Mouse (Mus musculus): ENCODE measurements around the gene Gusb.

GRCm38 (mm10) chr5:130033869-130034268 is 31.0 kb upstream of the Gusb start:
- TF ChIP-seq MYOG (IDR thresholded peaks at IDR 0.05; ENCODE audit: control insufficient read depth in 1 of 3, insufficient read depth in 1 of 3, insufficient read length in 2 of 3, low read depth in 2 of 3): no peak
- TF ChIP-seq E2F4 (IDR thresholded peaks at IDR 0.05; ENCODE audit: insufficient read depth): no peak
- TF ChIP-seq POLR2AphosphoS2 (IDR thresholded peaks at IDR 0.05; ENCODE audit: insufficient read length, low read depth): no peak

Data from myocyte (in vitro differentiated cells).